Mouse (Mus musculus): Measurements from ENCODE around the gene C1qtnf12. TPM values are rescaled to one million over a fixed set of nuclear protein-coding genes. Genes with fewer than 3 reads are reported as not detected.

Gene C1qtnf12
- polyA plus RNA-seq, 1 experiment from 2014 or later: 35.0 TPM

- H3K9me3 ChIP-seq: no peaks in the 10 kb centered on the region
- no peaks in the 10 kb centered on the region for H3K36me3 ChIP-seq
- no peaks in the 10 kb centered on the region for H3K27me3 ChIP-seq
- H3K9ac ChIP-seq: 0 out of 2 replicates have a peak overlapping the region, but pooled peaks have one; percentile 13
- H3K4me2 ChIP-seq (replicated peaks): no peak overlapping the region
- no peak overlapping the region for H3K27ac ChIP-seq
- 84% methylated on average over 6 of the region's 6 CpGs for WGBS
- H3K4me3 ChIP-seq: no peak overlapping the region
- H3K4me1 ChIP-seq: no peaks in the 10 kb centered on the region
- no peak for ATAC-seq (ENCODE audit: low FRiP score, low read depth)
Measured at GRCm38 (mm10) chr4:155972651-155973050, 10.5 kb downstream of the C1qtnf12 start.

DNA sequence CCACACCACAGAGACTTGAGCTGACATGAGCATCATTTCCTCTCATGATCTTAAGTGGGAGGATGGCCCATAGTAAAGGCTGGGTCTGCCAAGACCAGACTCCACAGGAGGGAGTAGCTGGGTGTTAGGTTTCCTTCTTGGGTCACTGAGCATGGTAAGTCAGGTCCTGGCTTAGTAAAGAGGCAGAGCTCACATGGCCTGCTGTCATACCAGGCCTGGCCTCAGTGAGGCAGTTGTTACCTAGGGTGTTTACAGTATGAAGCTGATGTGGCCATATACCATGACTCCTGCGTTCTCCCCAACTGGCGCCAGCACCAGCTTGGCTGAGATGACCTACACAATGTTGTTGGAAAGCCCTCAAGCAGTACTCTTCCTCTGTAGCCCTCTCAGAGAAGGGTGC, 11.1 kb downstream of the C1qtnf12 start:
- H3K27me3 ChIP-seq: no peaks in the 10 kb centered on the region
- no peak overlapping the region for H3K9ac ChIP-seq
- H3K36me3 ChIP-seq: no peaks in the 10 kb centered on the region
- H3K4me1 ChIP-seq: no peaks in the 10 kb centered on the region
- no peaks in the 10 kb centered on the region for H3K9me3 ChIP-seq
- 84% methylated on average over 2 of the region's 2 CpGs for WGBS
- H3K27ac ChIP-seq: no peak overlapping the region
- ATAC-seq (ENCODE audit: low FRiP score, low read depth): no peak
- no peak overlapping the region for H3K4me2 ChIP-seq (replicated peaks)
- no peak overlapping the region for H3K4me3 ChIP-seq

GRCm38 (mm10) chr4:155981436-155982082, 19.4 kb downstream of the C1qtnf12 start:
- H3K27me3 ChIP-seq: peaks cover 7% of the 10 kb centered on the region; the same call in 1 of the 2 replicates
- no peak for ATAC-seq (ENCODE audit: low FRiP score, low read depth)
- H3K36me3 ChIP-seq: no peaks in the 10 kb centered on the region
- H3K27ac ChIP-seq: no peak overlapping the region
- H3K4me2 ChIP-seq (replicated peaks): no peak overlapping the region
- H3K9me3 ChIP-seq: no peaks in the 10 kb centered on the region
- H3K4me3 ChIP-seq: no peak overlapping the region
- 71% methylated on average over 12 of the region's 12 CpGs for WGBS
- no peaks in the 10 kb centered on the region for H3K4me1 ChIP-seq
- H3K9ac ChIP-seq: no peak overlapping the region

DNA sequence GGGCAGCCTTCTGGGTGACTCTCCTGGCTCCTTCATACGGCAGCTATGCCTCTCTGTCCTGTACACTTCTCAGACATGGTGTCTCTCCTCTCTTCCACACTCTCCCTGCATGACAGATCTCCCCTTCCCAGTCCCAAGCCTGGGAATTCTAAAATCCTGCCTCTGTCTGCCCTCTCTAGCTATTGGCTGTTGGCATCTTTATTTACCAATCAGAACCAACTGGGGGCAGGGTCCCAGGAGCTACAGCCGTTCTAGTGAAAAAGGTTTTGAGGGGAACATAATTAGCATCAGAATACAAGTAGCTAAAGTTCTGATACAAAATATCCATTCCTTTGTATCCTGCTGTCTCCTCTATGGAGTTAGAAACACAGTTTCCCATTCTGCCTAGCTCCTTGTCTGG, 21.7 kb downstream of the C1qtnf12 start:
- no peak overlapping the region for H3K27ac ChIP-seq
- no peak overlapping the region; the same call in 1 of the 2 replicates for H3K9ac ChIP-seq

DNA sequence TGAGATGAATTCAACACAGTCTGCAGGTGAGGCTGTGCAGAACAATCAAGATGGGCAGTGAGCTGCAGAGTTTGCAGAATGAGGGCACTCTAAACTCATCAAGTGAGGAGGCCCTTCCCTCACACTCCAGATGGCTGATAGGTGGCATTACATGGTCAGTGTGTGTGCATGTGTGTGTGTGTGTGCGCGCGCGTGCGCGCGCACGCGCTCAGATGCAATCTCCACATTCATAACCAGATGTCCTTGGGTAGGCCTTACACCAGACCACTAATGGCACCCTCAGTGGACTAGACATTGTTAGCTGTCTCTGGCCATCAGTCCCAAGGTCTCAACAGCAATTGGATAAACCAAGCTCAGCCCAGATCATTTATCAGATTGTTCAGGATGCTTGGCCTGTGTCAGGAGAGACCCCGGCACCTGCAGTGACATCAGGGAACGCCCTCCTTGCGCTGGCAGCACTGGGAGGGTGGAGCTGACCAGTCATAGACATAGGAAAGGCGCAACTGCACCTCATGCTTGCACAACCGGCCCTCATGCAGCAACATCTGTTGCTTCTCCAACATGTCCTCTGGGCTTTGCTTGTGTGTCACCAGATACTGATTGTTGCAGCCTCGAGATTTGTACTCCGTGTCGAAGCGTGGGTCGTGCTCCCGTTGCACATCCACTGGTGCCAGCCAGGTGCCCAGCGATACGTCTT, 29.2 kb downstream of the C1qtnf12 start:
- no peaks in the 10 kb centered on the region for H3K27me3 ChIP-seq
- peaks cover 27% of the 10 kb centered on the region for H3K4me1 ChIP-seq
- peak overlapping the region; percentile 84 for H3K4me3 ChIP-seq
- H3K36me3 ChIP-seq: peaks cover 20% of the 10 kb centered on the region
- ATAC-seq (ENCODE audit: low FRiP score, low read depth): no peak
- H3K9ac ChIP-seq: peak overlapping the region; percentile 83
- no peaks in the 10 kb centered on the region for H3K9me3 ChIP-seq
- peak overlapping the region; percentile 94; the same call in 1 of the 2 replicates for H3K27ac ChIP-seq
- H3K4me2 ChIP-seq (replicated peaks): peak overlapping the region; percentile 98
- WGBS: 88% methylated on average over 22 of the region's 22 CpGs

More for the DNA sequence above, 21.7 kb downstream of the C1qtnf12 start:
- Histone ChIP-seq H3K4me3 (no peak overlapping the region), H3K4me2 (replicated peaks) (no peak overlapping the region), H3K27me3 (peaks cover 7% of the 10 kb centered on the region; the same call in 1 of the 2 replicates), H3K36me3 (no peaks in the 10 kb centered on the region), H3K4me1 (no peaks in the 10 kb centered on the region), H3K9me3 (no peaks in the 10 kb centered on the region)
- no peak for ATAC-seq (ENCODE audit: low FRiP score, low read depth)
- WGBS: 17% methylated on average over 2 of the region's 2 CpGs

GRCm38 (mm10) chr4:155991908-155992230, 29.8 kb downstream of the C1qtnf12 start:
- Histone ChIP-seq H3K4me1 (peaks cover 27% of the 10 kb centered on the region), H3K9me3 (no peaks in the 10 kb centered on the region), H3K27ac (peak overlapping the region; percentile 94), H3K4me3 (peak overlapping the region; percentile 84), H3K4me2 (replicated peaks) (peak overlapping the region; percentile 98), H3K36me3 (peaks cover 25% of the 10 kb centered on the region), H3K27me3 (no peaks in the 10 kb centered on the region), H3K9ac (peak overlapping the region; percentile 83)
- no peak for ATAC-seq (ENCODE audit: low FRiP score, low read depth)
- 22% methylated on average over 37 of the region's 37 CpGs for WGBS

- ATAC-seq (ENCODE audit: low FRiP score, low read depth): peak; percentile 81
- H3K4me3 ChIP-seq: peak within 1 kb of the TSS; percentile 84
Measured at GRCm38 (mm10) chr4:155992241-155992905, 30.3 kb downstream of the C1qtnf12 start, which contains the start of the genes B3galt6 and Sdf4. TSS of gene B3galt6 (minus strand) at chr4:155992649. TSS of gene Sdf4 (plus strand) at chr4:155992872.

GRCm38 (mm10) chr4:155992906-155993547, 30.9 kb downstream of the C1qtnf12 start:
- Histone ChIP-seq H3K36me3 (peaks cover 36% of the 10 kb centered on the region), H3K9me3 (no peaks in the 10 kb centered on the region), H3K4me1 (peaks cover 27% of the 10 kb centered on the region), H3K4me2 (replicated peaks) (peak overlapping the region; percentile 80), H3K9ac (peak overlapping the region; percentile 89), H3K27ac (peak overlapping the region; percentile 86), H3K4me3 (peak overlapping the region; percentile 84), H3K27me3 (no peaks in the 10 kb centered on the region)
- WGBS: under 1% methylated on average over 70 of the region's 70 CpGs
- peak; percentile 89 for ATAC-seq (ENCODE audit: low FRiP score, low read depth)

More at GRCm38 (mm10) chr4:155992241-155992905, 30.3 kb downstream of the C1qtnf12 start, which contains the start of the genes B3galt6 and Sdf4:
- Histone ChIP-seq H3K9ac (peak within 1 kb of the TSS; percentile 89), H3K4me2 (replicated peaks) (peak within 1 kb of the TSS; percentile 98), H3K36me3 (peaks cover 29% of the 10 kb centered on the region), H3K27me3 (no peaks in the 10 kb centered on the region), H3K27ac (peak within 1 kb of the TSS; percentile 94), H3K4me1 (peaks cover 27% of the 10 kb centered on the region), H3K9me3 (no peaks in the 10 kb centered on the region)
- WGBS: under 1% methylated on average over 98 of the region's 99 CpGs

DNA sequence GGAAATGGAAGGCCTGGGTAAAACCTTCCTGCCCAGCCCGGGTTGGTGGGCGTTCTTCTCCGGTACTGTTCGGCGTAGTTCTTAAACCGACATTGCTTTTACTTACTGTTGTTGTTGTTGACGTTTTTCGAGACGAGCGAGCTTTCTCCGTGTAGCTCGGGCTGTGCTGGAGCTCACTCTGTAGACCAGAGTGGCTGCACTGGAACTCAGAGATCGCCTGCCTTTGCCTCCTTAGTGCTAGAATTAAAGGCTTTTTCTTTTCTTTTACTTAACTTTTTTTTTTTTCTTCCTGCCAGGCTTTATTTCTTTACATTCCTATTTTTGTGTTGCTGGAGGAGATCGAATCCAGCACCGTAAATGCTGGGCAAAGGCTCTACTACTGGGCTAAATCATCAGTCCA, 31.5 kb downstream of the C1qtnf12 start:
- no peak for ATAC-seq (ENCODE audit: low FRiP score, low read depth)
- 5% methylated on average over 15 of the region's 15 CpGs for WGBS

DNA sequence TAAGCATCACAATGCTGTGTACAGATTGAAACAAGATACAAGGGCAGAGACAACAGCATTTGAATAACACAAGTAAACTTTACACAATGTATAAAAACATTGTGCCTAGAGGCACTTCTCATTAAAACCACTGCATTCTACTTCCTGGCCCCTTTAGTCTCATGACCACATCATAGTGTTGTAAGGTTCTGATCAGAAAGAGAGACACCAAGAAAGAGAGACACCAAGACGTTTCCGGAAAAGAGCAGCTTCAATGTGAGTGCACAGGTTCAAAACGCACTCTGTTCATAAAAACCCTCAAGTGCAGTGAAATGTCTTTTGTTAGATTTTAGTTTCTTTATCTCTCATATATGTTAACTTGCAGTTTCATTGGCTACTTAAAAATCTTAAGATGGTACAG, 42.0 kb downstream of the C1qtnf12 start:
- no peaks in the 10 kb centered on the region for H3K9me3 ChIP-seq
- no peak overlapping the region for H3K9ac ChIP-seq
- ATAC-seq (ENCODE audit: low FRiP score, low read depth): no peak
- H3K4me3 ChIP-seq: no peak overlapping the region
- H3K4me2 ChIP-seq (replicated peaks): no peak overlapping the region
- H3K27me3 ChIP-seq: no peaks in the 10 kb centered on the region
- H3K27ac ChIP-seq: no peak overlapping the region
- no peaks in the 10 kb centered on the region for H3K4me1 ChIP-seq
- H3K36me3 ChIP-seq: peaks cover 94% of the 10 kb centered on the region
- WGBS: 92% methylated on average over 3 of the region's 3 CpGs

More for the DNA sequence above, 31.5 kb downstream of the C1qtnf12 start:
- peak overlapping the region; percentile 86 for H3K27ac ChIP-seq
- H3K36me3 ChIP-seq: peaks cover 42% of the 10 kb centered on the region
- peak overlapping the region; percentile 89 for H3K9ac ChIP-seq
- H3K27me3 ChIP-seq: no peaks in the 10 kb centered on the region
- no peaks in the 10 kb centered on the region for H3K9me3 ChIP-seq
- peak overlapping the region; percentile 84 for H3K4me3 ChIP-seq
- peaks cover 27% of the 10 kb centered on the region for H3K4me1 ChIP-seq
- peak overlapping the region; percentile 80 for H3K4me2 ChIP-seq (replicated peaks)

GRCm38 (mm10) chr4:156008369-156008768, 46.3 kb downstream of the C1qtnf12 start:
- Histone ChIP-seq H3K9ac (no peak overlapping the region), H3K9me3 (no peaks in the 10 kb centered on the region), H3K36me3 (peaks cover 94% of the 10 kb centered on the region), H3K27me3 (no peaks in the 10 kb centered on the region), H3K27ac (no peak overlapping the region), H3K4me3 (no peak overlapping the region), H3K4me1 (no peaks in the 10 kb centered on the region), H3K4me2 (replicated peaks) (no peak overlapping the region)
- ATAC-seq (ENCODE audit: low FRiP score, low read depth): no peak
- 93% methylated on average over 4 of the region's 4 CpGs for WGBS
